Mouse (Mus musculus): Measurements from ENCODE around the gene Ctsh. TPM values are rescaled to one million over a fixed set of nuclear protein-coding genes. Genes with fewer than 3 reads are reported as not detected.
"Not testable (repeated sequence)": the region's sequence is repeated elsewhere in the genome, so short reads cannot be mapped to it uniquely, and the experiment has no call there.

Ctsh gene
- polyA plus RNA-seq, 1 experiment from 2014 or later: 30.8 TPM

- WGBS: 86% methylated on average over 4 of the region's 4 CpGs
- H3K4me3 ChIP-seq (replicated peaks; ENCODE audit: low read length): no peak overlapping the region
- ATAC-seq (ENCODE audit: low FRiP score) (no peak), DNase-seq (ENCODE audit: low spot score) (no peak)
- H3K27ac ChIP-seq: no peak overlapping the region
- no peaks in the 10 kb centered on the region for H3K4me1 ChIP-seq (replicated peaks; ENCODE audit: control insufficient read depth, insufficient read depth, low read length)
- H3K4me2 ChIP-seq (replicated peaks): no peak overlapping the region
- H3K36me3 ChIP-seq (replicated peaks; ENCODE audit: control insufficient read depth, insufficient read depth): no peaks in the 10 kb centered on the region
- no peaks in the 10 kb centered on the region for H3K9me3 ChIP-seq (ENCODE audit: control insufficient read depth, low read length)
- no peak overlapping the region for H3K9ac ChIP-seq
- no peaks in the 10 kb centered on the region for H3K27me3 ChIP-seq (ENCODE audit: control insufficient read depth, insufficient read depth, low read length)
Observed at GRCm38 (mm10) chr9:90033922-90034321, 20.0 kb upstream of the Ctsh start.

GRCm38 (mm10) chr9:90035168-90035567 is 18.8 kb upstream of the Ctsh start:
- Histone ChIP-seq H3K4me3 (replicated peaks; ENCODE audit: low read length) (no peak overlapping the region), H3K27me3 (ENCODE audit: control insufficient read depth, insufficient read depth, low read length) (no peaks in the 10 kb centered on the region), H3K36me3 (replicated peaks; ENCODE audit: control insufficient read depth, insufficient read depth) (no peaks in the 10 kb centered on the region), H3K9me3 (ENCODE audit: control insufficient read depth, low read length) (no peaks in the 10 kb centered on the region), H3K27ac (no peak overlapping the region), H3K4me2 (replicated peaks) (no peak overlapping the region), H3K4me1 (replicated peaks; ENCODE audit: control insufficient read depth, insufficient read depth, low read length) (no peaks in the 10 kb centered on the region), H3K9ac (no peak overlapping the region)
- ATAC-seq (ENCODE audit: low FRiP score) (no peak), DNase-seq (ENCODE audit: low spot score) (no peak)
- WGBS: 83% methylated on average over 2 of the region's 2 CpGs

DNA sequence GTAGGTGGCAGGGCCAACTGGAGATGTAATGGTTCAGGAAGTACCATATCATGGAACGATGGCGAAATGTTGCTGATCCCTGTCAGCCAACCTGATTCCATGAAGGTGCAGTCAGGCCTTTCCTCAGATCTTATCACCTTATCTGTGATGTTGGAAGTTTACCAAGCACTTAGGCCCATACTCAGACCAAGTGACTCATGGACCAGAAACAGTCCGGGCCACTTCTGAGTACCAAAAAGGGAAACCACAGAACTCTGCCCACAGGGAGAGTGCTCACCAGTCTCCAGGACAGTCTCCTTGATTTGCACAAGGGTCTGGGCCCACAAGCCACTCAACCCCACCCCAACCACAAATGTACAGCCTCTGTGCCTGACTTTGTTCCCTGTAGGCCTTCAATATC is 18.2 kb upstream of the Ctsh start:
- no peaks in the 10 kb centered on the region for H3K27me3 ChIP-seq (ENCODE audit: control insufficient read depth, insufficient read depth, low read length)
- WGBS: 97% methylated on average over 3 of the region's 3 CpGs

DNA sequence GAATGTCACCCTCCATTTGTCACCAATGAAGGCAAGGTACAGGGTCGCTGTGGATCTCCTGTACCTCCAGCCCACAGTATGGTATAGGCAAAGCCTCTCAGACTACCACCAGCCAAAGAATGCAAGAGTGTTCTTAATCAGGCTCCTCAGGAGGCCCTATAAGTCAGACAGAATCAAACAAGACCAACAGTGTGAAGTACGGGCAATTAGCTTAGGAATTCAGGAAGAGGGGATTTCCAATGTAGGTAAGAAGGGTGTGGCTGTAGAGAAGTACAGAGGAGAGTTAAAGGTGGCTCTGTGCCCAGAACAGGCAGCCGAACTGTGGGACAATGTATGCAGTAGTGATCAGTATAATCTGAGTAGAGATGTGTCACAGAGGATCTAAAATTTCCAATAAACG is 17.6 kb upstream of the Ctsh start:
- Histone ChIP-seq H3K4me1 (replicated peaks; ENCODE audit: control insufficient read depth, insufficient read depth, low read length) (no peaks in the 10 kb centered on the region), H3K9me3 (ENCODE audit: control insufficient read depth, low read length) (no peaks in the 10 kb centered on the region), H3K27ac (no peak overlapping the region), H3K36me3 (replicated peaks; ENCODE audit: control insufficient read depth, insufficient read depth) (no peaks in the 10 kb centered on the region), H3K27me3 (ENCODE audit: control insufficient read depth, insufficient read depth, low read length) (no peaks in the 10 kb centered on the region), H3K9ac (no peak overlapping the region), H3K4me2 (replicated peaks) (no peak overlapping the region), H3K4me3 (replicated peaks; ENCODE audit: low read length) (no peak overlapping the region)
- no peak for DNase-seq (ENCODE audit: low spot score)
- 87% methylated on average over 4 of the region's 4 CpGs for WGBS
- no peak for ATAC-seq (ENCODE audit: low FRiP score)

More for the DNA sequence above, 18.2 kb upstream of the Ctsh start:
- no peak for DNase-seq (ENCODE audit: low spot score)
- Histone ChIP-seq H3K9me3 (ENCODE audit: control insufficient read depth, low read length) (no peaks in the 10 kb centered on the region), H3K4me1 (replicated peaks; ENCODE audit: control insufficient read depth, insufficient read depth, low read length) (no peaks in the 10 kb centered on the region), H3K4me3 (replicated peaks; ENCODE audit: low read length) (no peak overlapping the region), H3K9ac (no peak overlapping the region), H3K4me2 (replicated peaks) (no peak overlapping the region), H3K36me3 (replicated peaks; ENCODE audit: control insufficient read depth, insufficient read depth) (no peaks in the 10 kb centered on the region), H3K27ac (no peak overlapping the region)
- ATAC-seq (ENCODE audit: low FRiP score): no peak

GRCm38 (mm10) chr9:90038535-90038934 is 15.4 kb upstream of the Ctsh start:
- ATAC-seq (ENCODE audit: low FRiP score) (no peak), DNase-seq (ENCODE audit: low spot score) (no peak)
- Histone ChIP-seq H3K36me3 (replicated peaks; ENCODE audit: control insufficient read depth, insufficient read depth) (no peaks in the 10 kb centered on the region), H3K9me3 (ENCODE audit: control insufficient read depth, low read length) (no peaks in the 10 kb centered on the region), H3K4me3 (replicated peaks; ENCODE audit: low read length) (no peak overlapping the region), H3K27ac (no peak overlapping the region), H3K4me1 (replicated peaks; ENCODE audit: control insufficient read depth, insufficient read depth, low read length) (no peaks in the 10 kb centered on the region), H3K4me2 (replicated peaks) (no peak overlapping the region), H3K27me3 (ENCODE audit: control insufficient read depth, insufficient read depth, low read length) (no peaks in the 10 kb centered on the region), H3K9ac (no peak overlapping the region)
- 84% methylated on average over 4 of the region's 4 CpGs for WGBS

DNA sequence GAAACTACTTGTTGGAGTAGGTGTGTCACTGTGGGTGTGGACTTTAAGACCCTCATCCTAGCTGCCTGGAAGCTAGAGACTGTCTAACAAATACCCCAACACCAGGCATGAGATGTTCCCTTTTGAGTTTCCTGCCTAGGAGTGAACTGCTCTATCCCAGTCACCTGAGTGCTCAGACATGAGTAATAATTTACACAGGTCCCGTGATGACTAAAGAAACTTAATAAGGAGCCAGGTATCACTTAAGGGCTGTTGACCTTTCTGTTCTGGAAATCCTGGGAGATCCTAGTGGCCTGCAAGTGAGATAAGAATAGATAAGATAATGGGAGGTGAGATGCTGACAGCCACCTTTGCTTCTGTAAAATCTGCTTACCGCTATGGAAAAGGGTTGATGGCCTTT is 13.0 kb upstream of the Ctsh start:
- DNase-seq (ENCODE audit: low spot score): no peak
- no peaks in the 10 kb centered on the region for H3K4me1 ChIP-seq (replicated peaks; ENCODE audit: control insufficient read depth, insufficient read depth, low read length)
- no peak overlapping the region for H3K27ac ChIP-seq
- 92% methylated on average over 2 of the region's 2 CpGs for WGBS
- no peaks in the 10 kb centered on the region for H3K36me3 ChIP-seq (replicated peaks; ENCODE audit: control insufficient read depth, insufficient read depth)
- no peak overlapping the region for H3K9ac ChIP-seq
- ATAC-seq (ENCODE audit: low FRiP score): no peak
- no peak overlapping the region for H3K4me2 ChIP-seq (replicated peaks)
- no peaks in the 10 kb centered on the region for H3K9me3 ChIP-seq (ENCODE audit: control insufficient read depth, low read length)
- no peak overlapping the region for H3K4me3 ChIP-seq (replicated peaks; ENCODE audit: low read length)
- H3K27me3 ChIP-seq (ENCODE audit: control insufficient read depth, insufficient read depth, low read length): no peaks in the 10 kb centered on the region

- no peak for DNase-seq (ENCODE audit: low spot score)
- no peak for ATAC-seq (ENCODE audit: low FRiP score)
- H3K4me2 ChIP-seq (replicated peaks): no peak overlapping the region
- no peaks in the 10 kb centered on the region for H3K4me1 ChIP-seq (replicated peaks; ENCODE audit: control insufficient read depth, insufficient read depth, low read length)
- H3K36me3 ChIP-seq (replicated peaks; ENCODE audit: control insufficient read depth, insufficient read depth): no peaks in the 10 kb centered on the region
- H3K27ac ChIP-seq: no peak overlapping the region
- no peak overlapping the region for H3K4me3 ChIP-seq (replicated peaks; ENCODE audit: low read length)
- no peaks in the 10 kb centered on the region for H3K9me3 ChIP-seq (ENCODE audit: control insufficient read depth, low read length)
- H3K9ac ChIP-seq: no peak overlapping the region
- no peaks in the 10 kb centered on the region for H3K27me3 ChIP-seq (ENCODE audit: control insufficient read depth, insufficient read depth, low read length)
- 93% methylated on average over 3 of the region's 3 CpGs for WGBS
Observed at GRCm38 (mm10) chr9:90041556-90041955, 12.4 kb upstream of the Ctsh start.

DNA sequence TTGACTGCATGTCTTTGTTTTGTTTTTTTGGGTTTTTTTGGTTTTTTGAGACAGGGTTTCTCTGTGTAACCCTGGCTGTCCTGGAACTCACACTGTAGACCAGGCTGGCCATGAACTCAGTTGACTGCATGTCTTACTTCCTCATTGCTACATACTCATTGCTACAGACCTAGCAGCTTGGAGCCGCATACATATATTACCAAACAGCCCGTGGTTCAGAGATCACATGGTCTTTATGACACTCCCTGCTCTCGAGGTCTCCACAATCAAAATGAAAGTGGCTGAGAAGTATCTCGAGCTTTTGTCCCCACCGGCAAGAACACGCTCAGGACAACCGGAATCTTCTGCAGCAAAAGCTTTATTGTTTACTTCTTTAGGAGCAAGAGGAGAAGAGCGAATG is 11.0 kb upstream of the Ctsh start:
- not testable (repeated sequence) for H3K9me3 ChIP-seq (ENCODE audit: control insufficient read depth, low read length); H3K4me3 ChIP-seq (replicated peaks; ENCODE audit: low read length); H3K9ac ChIP-seq; ATAC-seq (ENCODE audit: low FRiP score); H3K4me2 ChIP-seq (replicated peaks); H3K27me3 ChIP-seq (ENCODE audit: control insufficient read depth, insufficient read depth, low read length); H3K27ac ChIP-seq; H3K36me3 ChIP-seq (replicated peaks; ENCODE audit: control insufficient read depth, insufficient read depth); H3K4me1 ChIP-seq (replicated peaks; ENCODE audit: control insufficient read depth, insufficient read depth, low read length); DNase-seq (ENCODE audit: low spot score)
- WGBS: 94% methylated on average over 8 of the region's 8 CpGs

DNA sequence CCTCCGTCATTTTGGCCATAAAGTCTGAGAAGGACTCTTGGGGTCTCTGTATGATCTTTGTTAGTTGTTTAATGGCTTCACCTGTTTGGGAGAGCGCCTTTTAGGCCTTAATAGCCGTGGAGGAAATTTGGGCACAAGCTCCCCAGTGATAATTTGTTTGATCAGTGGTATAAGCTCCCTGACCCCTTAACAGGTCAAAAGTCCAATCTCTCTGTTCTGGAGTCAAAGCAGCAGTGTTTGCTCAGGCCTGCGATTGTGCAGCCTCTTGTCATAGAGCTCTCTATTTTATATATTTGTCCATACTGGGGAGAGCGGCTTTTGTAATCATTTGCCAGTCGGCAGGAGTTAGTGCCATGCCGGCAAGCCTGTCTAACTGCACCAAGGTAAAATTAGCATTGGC is 8.8 kb upstream of the Ctsh start:
- Histone ChIP-seq H3K9me3 (ENCODE audit: control insufficient read depth, low read length) (no peaks in the 10 kb centered on the region), H3K4me1 (replicated peaks; ENCODE audit: control insufficient read depth, insufficient read depth, low read length) (no peaks in the 10 kb centered on the region), H3K36me3 (replicated peaks; ENCODE audit: control insufficient read depth, insufficient read depth) (no peaks in the 10 kb centered on the region), H3K4me3 (replicated peaks; ENCODE audit: low read length) (no peak overlapping the region), H3K27me3 (ENCODE audit: control insufficient read depth, insufficient read depth, low read length) (no peaks in the 10 kb centered on the region), H3K9ac (no peak overlapping the region), H3K27ac (no peak overlapping the region), H3K4me2 (replicated peaks) (no peak overlapping the region)
- ATAC-seq (ENCODE audit: low FRiP score) (no peak), DNase-seq (ENCODE audit: low spot score) (no peak)
- 94% methylated on average over 7 of the region's 7 CpGs for WGBS

- DNase-seq (ENCODE audit: low spot score): no peak
- 82% methylated on average over 5 of the region's 5 CpGs for WGBS
Observed at GRCm38 (mm10) chr9:90047937-90048627, 5.9 kb upstream of the Ctsh start.

More at GRCm38 (mm10) chr9:90047937-90048627, 5.9 kb upstream of the Ctsh start:
- no peak for ATAC-seq (ENCODE audit: low FRiP score)
- H3K4me1 ChIP-seq (replicated peaks; ENCODE audit: control insufficient read depth, insufficient read depth, low read length): no peaks in the 10 kb centered on the region
- H3K9ac ChIP-seq: no peak overlapping the region
- no peak overlapping the region for H3K4me3 ChIP-seq (replicated peaks; ENCODE audit: low read length)
- H3K27me3 ChIP-seq (ENCODE audit: control insufficient read depth, insufficient read depth, low read length): no peaks in the 10 kb centered on the region
- H3K36me3 ChIP-seq (replicated peaks; ENCODE audit: control insufficient read depth, insufficient read depth): no peaks in the 10 kb centered on the region
- H3K27ac ChIP-seq: no peak overlapping the region
- H3K4me2 ChIP-seq (replicated peaks): no peak overlapping the region
- H3K9me3 ChIP-seq (ENCODE audit: control insufficient read depth, low read length): no peaks in the 10 kb centered on the region
